Mouse (Mus musculus) liver, adult 2 months (tissue): Measurements from ENCODE around the gene Wipf1.

Experiments
- CTCF ChIP-seq: fragments of 200-500 bp; IDR thresholded peaks from 2 replicates; pipeline ENCODE4 v1.5.1; 2011; ENCODE audit warnings: low read depth, low read length, control low read depth
- POLR2A ChIP-seq: fragments of 200-500 bp; IDR thresholded peaks from 2 replicates; pipeline ENCODE4 v1.6.1; 2011; ENCODE audit warnings: low read length, control low read depth; ENCODE audit not compliant: insufficient read depth; ENCODE audit errors: extremely low read depth

DNA sequence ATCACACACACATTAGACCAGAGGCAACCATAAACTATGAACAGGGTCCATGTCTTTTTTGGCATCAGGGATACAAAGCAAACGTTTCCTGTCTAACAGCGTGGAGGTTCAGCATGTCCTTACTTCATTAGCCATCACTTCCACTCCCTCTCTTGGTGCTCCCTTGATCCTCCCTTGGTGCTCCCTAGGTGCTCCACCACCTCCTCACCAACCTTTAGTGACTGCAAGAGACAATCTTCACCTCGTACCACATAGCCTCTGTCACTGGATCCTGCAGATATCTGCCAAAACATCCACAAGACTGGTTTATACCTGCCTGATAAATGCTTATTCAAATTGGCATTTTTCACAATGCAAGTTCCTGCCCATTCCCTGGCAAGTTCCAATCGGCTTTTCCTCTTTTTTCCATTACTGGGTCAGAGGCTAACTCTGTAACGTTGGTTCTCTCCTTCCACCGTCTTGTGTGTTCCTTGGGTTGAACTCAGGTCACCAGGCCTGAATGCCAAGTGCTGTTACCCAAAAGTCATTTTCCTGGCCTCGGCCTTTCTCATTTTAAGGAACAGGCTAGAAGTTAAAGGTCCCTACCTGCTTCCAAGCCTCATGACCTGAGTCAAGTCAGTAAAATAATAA, 18.7 kb downstream of the Wipf1 start:
- no peak for TF ChIP-seq POLR2A
- TF ChIP-seq CTCF, result no peak
